Mouse (Mus musculus) forebrain, embryonic 10.5 days (tissue): ENCODE measurements around the gene Atg101. TPM values are rescaled to one million over a fixed set of nuclear protein-coding genes. Genes with fewer than 3 reads are reported as not detected.

Experiments
- DNase-seq: peaks from one replicate; pipeline ENCODE4 v3.0.0-alpha.2; 2017; ENCODE audit warnings: low spot score; ENCODE audit errors: extremely low spot score
- H3K27ac ChIP-seq: fragments of 300-500 bp; sonication (generic); 2 replicates; pipeline ENCODE4 v1.5.1; 2016; ENCODE audit warnings: mild to moderate bottlenecking
- H3K27me3 ChIP-seq: fragments of 300-500 bp; sonication (generic); 2 replicates; pipeline ENCODE4 v1.6.1; 2016; ENCODE audit warnings: mild to moderate bottlenecking; ENCODE audit not compliant: poor library complexity, severe bottlenecking
- H3K36me3 ChIP-seq: fragments of 300-500 bp; sonication (generic); replicated peaks from 2 replicates; pipeline ENCODE4 v1.6.1; 2016; ENCODE audit warnings: mild to moderate bottlenecking, moderate library complexity
- H3K4me1 ChIP-seq: fragments of 300-500 bp; sonication (generic); 2 replicates; pipeline ENCODE4 v1.6.1; 2016
- H3K4me3 ChIP-seq: fragments of 300-500 bp; sonication (generic); 2 replicates; pipeline ENCODE4 v1.5.1; 2016; ENCODE audit warnings: mild to moderate bottlenecking, moderate library complexity
- H3K9me3 ChIP-seq: fragments of 300-500 bp; sonication (generic); 2 replicates; pipeline ENCODE4 v1.6.1; 2016; ENCODE audit warnings: mild to moderate bottlenecking, moderate library complexity
- WGBS: fragments of 180-500 bp; shearing (Covaris S2); methylation state at CpG from one replicate; pipeline ENCODE4 v1.1.7; 2016; 5-methylcytosine and 5-hydroxymethylcytosine counted together
- polyA plus RNA-seq: library from polyadenylated mRNA; unstranded; fragments of >200 nt; fragmentation: Nextera tagmentation; extraction: Ambion mirVana; gene quantifications from 2 replicates; pipeline ENCODE4 v1.2.1, GENCODE M21; 2016

Gene Atg101
- polyA plus RNA-seq, 1 experiment from 2014 or later = 77.8 TPM

- H3K9me3 ChIP-seq = no peaks in the 10 kb centered on the region
- no peaks in the 10 kb centered on the region for H3K36me3 ChIP-seq
- H3K27ac ChIP-seq = peak overlapping the region; percentile 48; the same call in 1 of the 2 replicates
- WGBS = 93% methylated on average over 4 of the region's 4 CpGs
- H3K4me3 ChIP-seq = peak overlapping the region; percentile 37; the same call in 1 of the 2 replicates
- DNase-seq = no peak
- peaks cover 26% of the 10 kb centered on the region for H3K4me1 ChIP-seq
- peaks cover 10% of the 10 kb centered on the region; the same call in 1 of the 2 replicates for H3K27me3 ChIP-seq
Measured at GRCm38 (mm10) chr15:101315378-101315777, 31.3 kb downstream of the Atg101 start.

GRCm38 (mm10) chr15:101315832-101316231 lies 31.8 kb downstream of the Atg101 start:
- Histone ChIP-seq H3K36me3 (no peaks in the 10 kb centered on the region), H3K9me3 (no peaks in the 10 kb centered on the region), H3K4me1 (peaks cover 26% of the 10 kb centered on the region), H3K27ac (peak overlapping the region; percentile 48), H3K27me3 (peaks cover 10% of the 10 kb centered on the region; the same call in 1 of the 2 replicates), H3K4me3 (peak overlapping the region; percentile 37)
- WGBS = 5% methylated on average over 11 of the region's 11 CpGs
- DNase-seq = peak; percentile 85

- WGBS = 74% methylated on average over 13 of the region's 13 CpGs
- Histone ChIP-seq H3K4me1 (peaks cover 26% of the 10 kb centered on the region), H3K27ac (peak overlapping the region; percentile 48), H3K36me3 (no peaks in the 10 kb centered on the region), H3K27me3 (peaks cover 10% of the 10 kb centered on the region; the same call in 1 of the 2 replicates), H3K9me3 (no peaks in the 10 kb centered on the region), H3K4me3 (peak overlapping the region; percentile 37)
- DNase-seq = no peak
Measured at GRCm38 (mm10) chr15:101316279-101316912, 32.3 kb downstream of the Atg101 start.

GRCm38 (mm10) chr15:101316913-101317813 lies 33.1 kb downstream of the Atg101 start:
- no peaks in the 10 kb centered on the region for H3K36me3 ChIP-seq
- H3K4me3 ChIP-seq = no peak overlapping the region
- H3K9me3 ChIP-seq = no peaks in the 10 kb centered on the region
- WGBS = 83% methylated on average over 18 of the region's 18 CpGs
- H3K4me1 ChIP-seq = peaks cover 26% of the 10 kb centered on the region
- no peak overlapping the region for H3K27ac ChIP-seq
- DNase-seq = no peak
- H3K27me3 ChIP-seq = peaks cover 10% of the 10 kb centered on the region; the same call in 1 of the 2 replicates

- Histone ChIP-seq H3K4me1 (peaks cover 26% of the 10 kb centered on the region), H3K27ac (no peak overlapping the region), H3K4me3 (no peak overlapping the region), H3K36me3 (no peaks in the 10 kb centered on the region), H3K9me3 (no peaks in the 10 kb centered on the region), H3K27me3 (peaks cover 10% of the 10 kb centered on the region; the same call in 1 of the 2 replicates)
- no peak for DNase-seq
- 83% methylated on average over 2 of the region's 2 CpGs for WGBS
Measured at GRCm38 (mm10) chr15:101317814-101318500, 33.9 kb downstream of the Atg101 start.

- no peaks in the 10 kb centered on the region for H3K36me3 ChIP-seq
- H3K4me3 ChIP-seq = no peak overlapping the region
- peaks cover 10% of the 10 kb centered on the region; the same call in 1 of the 2 replicates for H3K27me3 ChIP-seq
- peaks cover 4% of the 10 kb centered on the region; the same call in 1 of the 2 replicates for H3K9me3 ChIP-seq
- no peak for DNase-seq
- peaks cover 26% of the 10 kb centered on the region for H3K4me1 ChIP-seq
- 0 out of 2 replicates have a peak overlapping the region, but pooled peaks have one; percentile 3 for H3K27ac ChIP-seq
- WGBS = 78% methylated on average over 14 of the region's 14 CpGs
Measured at GRCm38 (mm10) chr15:101318889-101319765, 35.1 kb downstream of the Atg101 start.

GRCm38 (mm10) chr15:101320010-101320617 lies 36.0 kb downstream of the Atg101 start:
- Histone ChIP-seq H3K36me3 (no peaks in the 10 kb centered on the region), H3K27me3 (peaks cover 10% of the 10 kb centered on the region; the same call in 1 of the 2 replicates), H3K4me1 (peaks cover 26% of the 10 kb centered on the region), H3K9me3 (peaks cover 4% of the 10 kb centered on the region; the same call in 1 of the 2 replicates), H3K4me3 (no peak overlapping the region), H3K27ac (no peak overlapping the region)
- WGBS = 87% methylated on average over 6 of the region's 6 CpGs
- DNase-seq = no peak

- peaks cover 10% of the 10 kb centered on the region; the same call in 1 of the 2 replicates for H3K27me3 ChIP-seq
- 73% methylated on average over 6 of the region's 6 CpGs for WGBS
- H3K27ac ChIP-seq = no peak overlapping the region
Measured at GRCm38 (mm10) chr15:101320618-101321041, 36.6 kb downstream of the Atg101 start.

GRCm38 (mm10) chr15:101321126-101321525 lies 37.1 kb downstream of the Atg101 start:
- no peak overlapping the region for H3K4me3 ChIP-seq
- no peak for DNase-seq
- H3K4me1 ChIP-seq = peaks cover 19% of the 10 kb centered on the region
- peaks cover 10% of the 10 kb centered on the region; the same call in 1 of the 2 replicates for H3K27me3 ChIP-seq
- WGBS = 79% methylated on average over 5 of the region's 5 CpGs
- peaks cover 4% of the 10 kb centered on the region; the same call in 1 of the 2 replicates for H3K9me3 ChIP-seq
- no peaks in the 10 kb centered on the region for H3K36me3 ChIP-seq
- H3K27ac ChIP-seq = no peak overlapping the region

More at GRCm38 (mm10) chr15:101320618-101321041, 36.6 kb downstream of the Atg101 start:
- peaks cover 4% of the 10 kb centered on the region; the same call in 1 of the 2 replicates for H3K9me3 ChIP-seq
- no peak overlapping the region for H3K4me3 ChIP-seq
- H3K36me3 ChIP-seq = no peaks in the 10 kb centered on the region
- no peak for DNase-seq
- H3K4me1 ChIP-seq = peaks cover 22% of the 10 kb centered on the region

GRCm38 (mm10) chr15:101322106-101322505 lies 38.0 kb downstream of the Atg101 start:
- Histone ChIP-seq H3K4me1 (peaks cover 16% of the 10 kb centered on the region), H3K36me3 (no peaks in the 10 kb centered on the region), H3K27ac (no peak overlapping the region), H3K9me3 (peaks cover 4% of the 10 kb centered on the region; the same call in 1 of the 2 replicates), H3K27me3 (peaks cover 4% of the 10 kb centered on the region; the same call in 1 of the 2 replicates), H3K4me3 (no peak overlapping the region)
- WGBS = 83% methylated on average over 5 of the region's 5 CpGs
- DNase-seq = no peak

GRCm38 (mm10) chr15:101322640-101323039 lies 38.6 kb downstream of the Atg101 start:
- peaks cover 4% of the 10 kb centered on the region; the same call in 1 of the 2 replicates for H3K9me3 ChIP-seq
- H3K4me1 ChIP-seq = peaks cover 22% of the 10 kb centered on the region
- 89% methylated on average over 7 of the region's 7 CpGs for WGBS

More at GRCm38 (mm10) chr15:101322640-101323039, 38.6 kb downstream of the Atg101 start:
- Histone ChIP-seq H3K4me3 (no peak overlapping the region), H3K27ac (no peak overlapping the region), H3K36me3 (no peaks in the 10 kb centered on the region), H3K27me3 (no peaks in the 10 kb centered on the region)
- no peak for DNase-seq
